Mouse (Mus musculus) bone marrow, adult 2 months (tissue): ENCODE data around the gene Tcf12.

Source experiments
- CTCF ChIP-seq: fragments of 200-500 bp; IDR thresholded peaks from 2 replicates; pipeline ENCODE4 v1.5.1; 2011; ENCODE audit warnings: low read length, control low read depth; ENCODE audit not compliant: control insufficient read depth, insufficient read depth
- POLR2A ChIP-seq: fragments of 200-500 bp; IDR thresholded peaks from 2 replicates; pipeline ENCODE4 v1.6.1; 2011; ENCODE audit warnings: low read depth, mild to moderate bottlenecking, control low read depth, low read length, borderline replicate concordance; ENCODE audit not compliant: control insufficient read depth

DNA sequence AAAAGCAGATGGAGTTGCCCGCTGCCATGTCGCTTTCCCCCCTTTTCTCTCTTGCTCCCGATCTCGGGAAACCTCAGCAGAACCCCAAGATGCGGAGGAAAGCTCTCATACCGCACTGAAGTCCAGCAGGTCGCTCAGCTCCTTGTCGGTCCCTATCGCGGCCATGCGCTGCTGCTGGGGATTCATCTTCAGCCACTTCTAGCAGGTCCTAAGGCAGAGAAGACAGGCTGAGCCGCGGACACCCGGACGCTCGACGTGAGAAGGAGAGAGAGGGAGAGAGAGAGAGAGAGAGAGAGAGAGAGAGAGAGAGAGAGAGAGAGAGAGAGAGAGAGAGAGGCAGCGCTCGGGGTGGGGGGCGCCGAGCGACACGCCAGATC, 1.1 kb downstream of the Tcf12 start:
- TF ChIP-seq CTCF: no peak
- no peak for TF ChIP-seq POLR2A
